Mouse (Mus musculus) hindbrain, embryonic 13.5 days (tissue): ENCODE results near the gene Itga1. TPM values are rescaled to one million over a fixed set of nuclear protein-coding genes. Genes with fewer than 3 reads are reported as not detected.

Experiments
- ATAC-seq: fragments of 200-750 bp; cut with Nextera tagmentation; 2 replicates; pipeline ENCODE4 v1.8.0; 2017; ENCODE audit warnings: moderate TSS enrichment; ENCODE audit not compliant: low FRiP score
- H3K27ac ChIP-seq: fragments of 300-500 bp; sonication (generic); 2 replicates; pipeline ENCODE4 v1.5.1; 2015; ENCODE audit warnings: inconsistent platforms, mild to moderate bottlenecking, moderate library complexity
- H3K27me3 ChIP-seq: fragments of 300-500 bp; sonication (generic); 2 replicates; pipeline ENCODE4 v1.6.1; 2015; ENCODE audit warnings: mild to moderate bottlenecking, inconsistent platforms
- H3K36me3 ChIP-seq: fragments of 300-500 bp; sonication (generic); 2 replicates; pipeline ENCODE4 v1.6.1; 2015; ENCODE audit warnings: mild to moderate bottlenecking, inconsistent platforms
- H3K4me1 ChIP-seq: fragments of 300-500 bp; sonication (generic); replicated peaks from 2 replicates; pipeline ENCODE4 v1.6.1; 2015; ENCODE audit warnings: inconsistent platforms
- H3K4me2 ChIP-seq: fragments of 300-500 bp; sonication (generic); 2 replicates; pipeline ENCODE4 v1.6.1; 2015; ENCODE audit warnings: inconsistent platforms, mild to moderate bottlenecking, moderate library complexity
- H3K4me3 ChIP-seq: fragments of 300-500 bp; sonication (generic); 2 replicates; pipeline ENCODE4 v1.5.1; 2015; ENCODE audit warnings: mild to moderate bottlenecking, inconsistent platforms
- H3K9ac ChIP-seq: fragments of 300-500 bp; sonication (generic); 2 replicates; pipeline ENCODE4 v1.6.1; 2015; ENCODE audit warnings: mild to moderate bottlenecking, inconsistent platforms
- H3K9me3 ChIP-seq: fragments of 300-500 bp; sonication (generic); 2 replicates; pipeline ENCODE4 v1.6.1; 2016; ENCODE audit warnings: inconsistent platforms
- WGBS: fragments of 180-500 bp; shearing (Covaris S2); methylation state at CpG from one replicate; pipeline ENCODE4 v1.1.7; 2015; 5-methylcytosine and 5-hydroxymethylcytosine counted together
- polyA plus RNA-seq: library from polyadenylated mRNA; unstranded; fragments of >200 nt; fragmentation: Nextera tagmentation; extraction: Ambion mirVana; gene quantifications from 2 replicates; pipeline ENCODE4 v1.2.1, GENCODE M21; 2015

Gene Itga1
- polyA plus RNA-seq, 1 experiment from 2014 or later, result 7.1 TPM

DNA sequence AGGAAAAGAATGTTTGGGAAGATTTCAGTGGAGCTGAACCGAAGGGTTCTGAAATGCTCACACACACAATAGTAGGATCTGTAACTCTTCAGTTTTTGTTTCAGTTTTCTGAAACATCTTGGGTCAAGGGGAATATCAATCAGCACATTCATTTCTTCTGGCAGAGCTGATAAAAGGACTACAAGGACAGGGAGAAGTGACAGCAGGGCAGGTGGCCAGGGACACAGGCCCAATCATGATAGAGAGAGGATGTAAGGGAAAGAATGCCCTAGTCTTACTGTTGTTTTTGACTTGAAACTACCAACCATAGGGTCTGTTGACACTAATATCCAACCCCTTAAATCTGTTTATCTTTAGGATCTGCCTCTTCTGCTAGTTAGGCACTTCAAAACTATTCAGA, 22.8 kb upstream of the Itga1 start:
- H3K27ac ChIP-seq, result no peak overlapping the region
- no peaks in the 10 kb centered on the region for H3K9me3 ChIP-seq
- WGBS, result 84% methylated on average over 1 of the region's 1 CpGs
- no peak overlapping the region for H3K4me2 ChIP-seq
- no peaks in the 10 kb centered on the region for H3K36me3 ChIP-seq
- H3K27me3 ChIP-seq, result no peaks in the 10 kb centered on the region
- ATAC-seq, result no peak
- H3K4me1 ChIP-seq, result no peaks in the 10 kb centered on the region
- H3K4me3 ChIP-seq, result no peak overlapping the region
- H3K9ac ChIP-seq, result no peak overlapping the region

GRCm38 (mm10) chr13:115118756-115119155, 17.0 kb upstream of the Itga1 start:
- 60% methylated on average over 5 of the region's 5 CpGs for WGBS
- ATAC-seq, result no peak
- H3K27ac ChIP-seq, result no peak overlapping the region

GRCm38 (mm10) chr13:115118195-115118594, 16.4 kb upstream of the Itga1 start:
- ATAC-seq, result no peak
- Histone ChIP-seq H3K27me3 (no peaks in the 10 kb centered on the region), H3K4me3 (no peak overlapping the region), H3K4me1 (no peaks in the 10 kb centered on the region), H3K9me3 (no peaks in the 10 kb centered on the region), H3K4me2 (no peak overlapping the region), H3K9ac (no peak overlapping the region), H3K36me3 (no peaks in the 10 kb centered on the region), H3K27ac (no peak overlapping the region)
- 87% methylated on average over 3 of the region's 3 CpGs for WGBS

More at GRCm38 (mm10) chr13:115118756-115119155, 17.0 kb upstream of the Itga1 start:
- Histone ChIP-seq H3K36me3 (no peaks in the 10 kb centered on the region), H3K27me3 (no peaks in the 10 kb centered on the region), H3K4me1 (no peaks in the 10 kb centered on the region), H3K9ac (no peak overlapping the region), H3K4me3 (no peak overlapping the region), H3K9me3 (no peaks in the 10 kb centered on the region), H3K4me2 (no peak overlapping the region)

- WGBS, result 85% methylated on average over 3 of the region's 3 CpGs
- no peaks in the 10 kb centered on the region for H3K36me3 ChIP-seq
Measured at GRCm38 (mm10) chr13:115116930-115117621, 15.3 kb upstream of the Itga1 start.

DNA sequence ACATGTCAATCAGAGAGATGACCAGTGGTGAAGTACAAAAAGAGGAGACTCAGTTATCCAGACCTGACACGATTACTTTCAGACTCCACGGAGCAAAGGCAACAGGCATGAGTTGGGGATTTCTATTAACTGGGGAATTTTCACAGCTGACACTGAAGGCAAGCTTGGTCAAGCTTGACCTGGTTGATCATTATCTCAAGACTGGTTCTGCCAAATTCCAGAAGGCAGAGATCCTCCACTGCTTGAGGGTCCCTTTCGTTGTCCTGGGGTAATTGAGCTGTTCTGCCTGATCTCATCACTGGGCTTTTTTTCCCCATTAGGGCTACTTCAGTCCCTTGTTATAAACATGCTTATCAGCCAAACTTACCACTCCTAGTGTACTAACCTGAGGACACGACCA, 7.9 kb upstream of the Itga1 start:
- H3K4me1 ChIP-seq, result no peaks in the 10 kb centered on the region
- H3K36me3 ChIP-seq, result no peaks in the 10 kb centered on the region
- no peak overlapping the region for H3K9ac ChIP-seq
- WGBS, result 82% methylated on average over 4 of the region's 4 CpGs
- ATAC-seq, result no peak
- no peaks in the 10 kb centered on the region for H3K9me3 ChIP-seq
- no peak overlapping the region for H3K27ac ChIP-seq
- no peaks in the 10 kb centered on the region for H3K27me3 ChIP-seq
- H3K4me2 ChIP-seq, result no peak overlapping the region
- H3K4me3 ChIP-seq, result no peak overlapping the region

More at GRCm38 (mm10) chr13:115116930-115117621, 15.3 kb upstream of the Itga1 start:
- Histone ChIP-seq H3K4me2 (no peak overlapping the region), H3K4me1 (no peaks in the 10 kb centered on the region), H3K27ac (no peak overlapping the region), H3K27me3 (no peaks in the 10 kb centered on the region), H3K4me3 (no peak overlapping the region), H3K9ac (no peak overlapping the region), H3K9me3 (no peaks in the 10 kb centered on the region)
- ATAC-seq, result no peak

DNA sequence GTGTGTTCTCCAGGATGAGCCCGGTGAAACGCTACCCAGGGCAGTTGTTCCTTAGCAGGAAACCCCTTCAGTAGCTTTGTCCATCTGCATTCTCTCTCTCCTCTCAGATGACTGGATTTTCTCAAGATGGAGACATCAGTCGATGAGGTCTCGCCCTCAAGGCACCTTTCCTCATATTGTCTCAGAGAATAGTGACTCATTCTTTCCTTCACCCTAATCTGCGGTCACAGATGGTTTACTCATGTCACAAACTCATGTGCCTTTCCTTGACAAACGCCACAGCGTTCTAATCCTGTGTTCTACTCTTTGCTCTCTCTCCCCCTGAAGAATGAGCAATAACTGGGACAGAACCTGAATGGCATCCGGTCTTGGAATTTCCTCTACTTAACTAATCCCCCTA, 5.7 kb upstream of the Itga1 start:
- no peak for ATAC-seq
- Histone ChIP-seq H3K4me2 (no peak overlapping the region), H3K4me3 (no peak overlapping the region), H3K27ac (no peak overlapping the region), H3K4me1 (no peaks in the 10 kb centered on the region), H3K27me3 (peaks cover 4% of the 10 kb centered on the region), H3K36me3 (no peaks in the 10 kb centered on the region), H3K9me3 (no peaks in the 10 kb centered on the region), H3K9ac (no peak overlapping the region)
- WGBS, result 92% methylated on average over 8 of the region's 8 CpGs

- H3K4me2 ChIP-seq, result no peak overlapping the region
- peaks cover 15% of the 10 kb centered on the region for H3K27me3 ChIP-seq
- 90% methylated on average over 10 of the region's 10 CpGs for WGBS
- no peaks in the 10 kb centered on the region for H3K9me3 ChIP-seq
- peaks cover 11% of the 10 kb centered on the region for H3K4me1 ChIP-seq
- H3K36me3 ChIP-seq, result no peaks in the 10 kb centered on the region
- H3K27ac ChIP-seq, result no peak overlapping the region
- no peak overlapping the region for H3K9ac ChIP-seq
- no peak overlapping the region for H3K4me3 ChIP-seq
- ATAC-seq, result no peak
Measured at GRCm38 (mm10) chr13:115106183-115106582, 4.4 kb upstream of the Itga1 start.

DNA sequence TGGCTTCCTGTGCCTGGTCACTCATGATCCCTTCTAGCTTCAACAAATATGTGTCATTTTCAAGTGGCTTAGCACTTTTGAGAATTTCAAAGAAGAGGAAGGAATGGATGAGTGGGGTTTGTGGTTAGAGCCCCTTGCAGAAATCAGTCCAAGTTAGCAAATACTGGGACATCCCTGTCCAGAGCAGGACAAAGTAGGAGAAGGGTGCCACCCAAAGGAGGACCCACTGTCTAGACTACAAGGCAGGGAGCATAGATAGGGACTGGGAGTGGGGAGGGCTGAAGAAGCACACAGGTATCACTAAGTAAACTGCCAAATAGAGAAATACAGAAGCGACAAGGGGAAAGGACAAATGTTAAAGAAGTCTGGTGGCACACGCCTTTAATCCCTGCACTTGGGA, 990 bp upstream of the Itga1 start:
- Histone ChIP-seq H3K36me3 (no peaks in the 10 kb centered on the region), H3K27me3 (peaks cover 39% of the 10 kb centered on the region), H3K4me3 (no peak overlapping the region), H3K4me2 (no peak overlapping the region), H3K9ac (no peak overlapping the region), H3K27ac (no peak overlapping the region), H3K9me3 (no peaks in the 10 kb centered on the region), H3K4me1 (peaks cover 14% of the 10 kb centered on the region)
- 97% methylated on average over 2 of the region's 2 CpGs for WGBS
- ATAC-seq, result no peak

- Histone ChIP-seq H3K4me3 (peak overlapping the region; percentile 50), H3K27ac (no peak overlapping the region)
- WGBS, result 31% methylated on average over 11 of the region's 11 CpGs
Measured at GRCm38 (mm10) chr13:115100381-115101177, 1.2 kb downstream of the Itga1 start.

GRCm38 (mm10) chr13:115099381-115099780, 2.4 kb downstream of the Itga1 start:
- H3K4me3 ChIP-seq, result no peak overlapping the region
- H3K9ac ChIP-seq, result no peak overlapping the region
- H3K9me3 ChIP-seq, result no peaks in the 10 kb centered on the region
- no peak overlapping the region for H3K27ac ChIP-seq
- no peak for ATAC-seq
- 90% methylated on average over 9 of the region's 9 CpGs for WGBS
- no peaks in the 10 kb centered on the region for H3K36me3 ChIP-seq
- peaks cover 14% of the 10 kb centered on the region for H3K4me1 ChIP-seq
- peaks cover 39% of the 10 kb centered on the region for H3K27me3 ChIP-seq
- H3K4me2 ChIP-seq, result no peak overlapping the region

More at GRCm38 (mm10) chr13:115100381-115101177, 1.2 kb downstream of the Itga1 start:
- peak overlapping the region; percentile 93 for H3K4me2 ChIP-seq
- no peak overlapping the region for H3K9ac ChIP-seq
- ATAC-seq, result no peak
- no peaks in the 10 kb centered on the region for H3K36me3 ChIP-seq
- H3K9me3 ChIP-seq, result no peaks in the 10 kb centered on the region
- peaks cover 39% of the 10 kb centered on the region for H3K27me3 ChIP-seq
- H3K4me1 ChIP-seq, result peaks cover 14% of the 10 kb centered on the region

DNA sequence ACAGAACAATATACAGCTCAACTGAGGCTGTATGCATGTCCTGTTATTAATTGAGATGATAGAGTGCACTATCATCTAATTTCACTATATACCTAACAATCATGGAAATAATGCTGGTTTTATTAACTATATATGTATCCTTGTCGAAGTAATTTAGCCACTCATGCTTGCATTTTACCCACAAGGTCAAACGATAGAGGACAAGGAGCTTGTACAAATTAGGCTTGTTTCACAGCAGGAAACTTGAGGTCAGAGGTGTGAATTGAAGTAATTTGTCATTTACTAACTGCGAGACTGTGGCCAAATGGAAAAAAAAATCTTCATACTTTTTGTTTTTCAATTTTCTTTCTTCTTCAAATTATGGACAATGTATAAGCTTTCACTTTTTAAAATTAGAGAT, 3.5 kb downstream of the Itga1 start:
- no peak overlapping the region for H3K4me3 ChIP-seq
- H3K4me1 ChIP-seq, result peaks cover 14% of the 10 kb centered on the region
- H3K9ac ChIP-seq, result no peak overlapping the region
- no peak overlapping the region for H3K4me2 ChIP-seq
- H3K36me3 ChIP-seq, result no peaks in the 10 kb centered on the region
- H3K9me3 ChIP-seq, result no peaks in the 10 kb centered on the region
- 85% methylated on average over 3 of the region's 3 CpGs for WGBS
- H3K27me3 ChIP-seq, result peaks cover 39% of the 10 kb centered on the region
- no peak overlapping the region for H3K27ac ChIP-seq
- ATAC-seq, result no peak

DNA sequence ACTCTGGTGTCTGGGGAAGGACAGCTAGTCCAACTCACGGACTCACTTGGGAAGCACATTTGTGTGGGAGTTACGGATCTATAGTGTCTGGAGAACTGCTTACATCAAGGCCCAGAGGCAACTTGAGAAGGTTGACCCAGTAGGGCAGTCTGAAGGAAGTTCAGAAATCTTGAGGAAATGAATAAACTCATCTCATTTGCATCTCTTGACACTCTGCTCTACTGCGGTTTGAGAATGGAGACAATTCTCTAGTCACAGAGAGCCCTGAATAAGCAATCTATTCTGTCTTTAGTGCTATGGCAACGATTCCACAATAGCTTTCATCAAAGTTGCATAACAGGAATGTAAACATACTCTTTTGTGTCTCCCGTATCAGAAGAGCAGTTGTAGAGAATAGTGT, 4.8 kb downstream of the Itga1 start:
- Histone ChIP-seq H3K9me3 (no peaks in the 10 kb centered on the region), H3K4me3 (no peak overlapping the region), H3K4me2 (no peak overlapping the region), H3K36me3 (no peaks in the 10 kb centered on the region), H3K27me3 (peaks cover 32% of the 10 kb centered on the region), H3K27ac (no peak overlapping the region), H3K4me1 (peaks cover 11% of the 10 kb centered on the region), H3K9ac (no peak overlapping the region)
- 36% methylated on average over 5 of the region's 5 CpGs for WGBS
- no peak for ATAC-seq

GRCm38 (mm10) chr13:115096216-115096615, 5.5 kb downstream of the Itga1 start:
- no peaks in the 10 kb centered on the region for H3K36me3 ChIP-seq
- H3K4me2 ChIP-seq, result no peak overlapping the region
- H3K9me3 ChIP-seq, result no peaks in the 10 kb centered on the region
- H3K27me3 ChIP-seq, result peaks cover 24% of the 10 kb centered on the region
- peaks cover 4% of the 10 kb centered on the region for H3K4me1 ChIP-seq
- no peak overlapping the region for H3K4me3 ChIP-seq
- WGBS, result 63% methylated on average over 2 of the region's 2 CpGs
- ATAC-seq, result no peak
- H3K9ac ChIP-seq, result no peak overlapping the region
- H3K27ac ChIP-seq, result no peak overlapping the region
